Mouse (Mus musculus) retina, adult 2 months (tissue): ENCODE results near the gene Ccr4.

Source experiments
- DNase-seq: peaks from one replicate; pipeline ENCODE4 v3.0.0-alpha.2; 2012; ENCODE audit warnings: low read depth, low spot score

Gene Ccr4

GRCm38 (mm10) chr9:114504816-114505215 lies at the start of gene Ccr4:
Gene Ccr4 (minus strand): TSS chr9:114504916.
- DNase-seq: no peak

GRCm38 (mm10) chr9:114553828-114554227 lies 49.1 kb upstream of the Ccr4 start:
- no peak for DNase-seq

GRCm38 (mm10) chr9:114550033-114550432 lies 45.3 kb upstream of the Ccr4 start:
- no peak for DNase-seq

GRCm38 (mm10) chr9:114549117-114549516 lies 44.4 kb upstream of the Ccr4 start:
- DNase-seq: no peak

- DNase-seq: no peak
These were observed 43.8 kb upstream of the Ccr4 start for GRCm38 (mm10) chr9:114548496-114548895.

GRCm38 (mm10) chr9:114547643-114548077 lies 42.9 kb upstream of the Ccr4 start:
- no peak for DNase-seq

GRCm38 (mm10) chr9:114546765-114547164 lies 42.0 kb upstream of the Ccr4 start:
- DNase-seq: no peak

- no peak for DNase-seq
These were observed 40.2 kb upstream of the Ccr4 start for GRCm38 (mm10) chr9:114544754-114545393.

GRCm38 (mm10) chr9:114543882-114544753 lies 39.4 kb upstream of the Ccr4 start:
- DNase-seq: no peak

GRCm38 (mm10) chr9:114541279-114541741 lies 36.6 kb upstream of the Ccr4 start:
- no peak for DNase-seq

- no peak for DNase-seq
These were observed 34.4 kb upstream of the Ccr4 start for GRCm38 (mm10) chr9:114538996-114539563.

- no peak for DNase-seq
These were observed 31.9 kb upstream of the Ccr4 start for GRCm38 (mm10) chr9:114536628-114537027.

- DNase-seq: no peak
These were observed 30.2 kb upstream of the Ccr4 start for GRCm38 (mm10) chr9:114534747-114535517.

GRCm38 (mm10) chr9:114533848-114534247 lies 29.1 kb upstream of the Ccr4 start:
- no peak for DNase-seq

- no peak for DNase-seq
These were observed 26.6 kb upstream of the Ccr4 start for GRCm38 (mm10) chr9:114531276-114531675.

- DNase-seq: no peak
These were observed 23.9 kb upstream of the Ccr4 start for GRCm38 (mm10) chr9:114528680-114529048.

GRCm38 (mm10) chr9:114527992-114528679 lies 23.4 kb upstream of the Ccr4 start:
- DNase-seq: no peak

- DNase-seq: no peak
These were observed 22.4 kb upstream of the Ccr4 start for GRCm38 (mm10) chr9:114527085-114527484.

- DNase-seq: no peak
These were observed 21.9 kb upstream of the Ccr4 start for GRCm38 (mm10) chr9:114526581-114526980.

- DNase-seq: no peak
These were observed 21.2 kb upstream of the Ccr4 start for GRCm38 (mm10) chr9:114525891-114526290.

- DNase-seq: no peak
These were observed 20.4 kb upstream of the Ccr4 start for GRCm38 (mm10) chr9:114525073-114525633.
